In the genomic region with DNA sequence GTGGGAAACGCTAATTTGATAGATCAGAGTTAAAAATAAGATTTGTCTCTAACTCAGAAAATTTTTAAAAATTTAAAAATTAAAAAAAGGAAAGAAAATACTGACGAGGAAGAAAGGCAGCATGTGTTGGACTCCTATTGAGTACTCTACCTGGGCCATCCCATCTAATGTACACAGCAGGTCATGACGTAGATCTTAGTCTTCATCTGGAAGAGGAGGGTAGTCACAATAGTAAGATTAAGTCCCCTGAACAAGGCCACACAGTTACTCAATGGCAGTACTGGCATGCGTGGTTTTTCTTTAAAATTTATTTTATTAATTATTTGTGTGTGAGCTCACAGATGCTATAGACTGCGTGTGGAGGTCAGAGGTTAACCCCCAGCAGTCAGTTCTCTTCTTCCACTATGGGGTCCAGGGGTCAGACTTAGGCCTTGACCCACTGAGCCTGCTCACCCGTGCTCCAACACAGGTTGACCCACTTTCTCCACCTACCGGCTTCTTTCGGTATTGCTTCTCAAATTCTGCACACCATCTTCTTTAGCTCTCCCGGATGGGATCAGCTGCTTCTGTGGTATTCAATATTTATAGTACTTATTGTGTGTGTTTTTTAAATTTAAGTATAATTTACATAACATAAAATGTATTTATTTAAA, we compare ENCODE assay signal across 9 mouse cellular contexts. TPM values are rescaled to one million over a fixed set of nuclear protein-coding genes. Genes with fewer than 3 reads are reported as not detected.
DNase-seq lines count a peak whose midpoint lies in the region; ATAC-seq and TF ChIP-seq lines count a peak whose summit lies in the region.
"Had no signal": no experiment of that assay in that cellular context is flagged by ENCODE, and none has a peak within 500 bp of the region (broad histone marks: within the 10 kb centered on the region; RNA-seq: fewer than 3 reads in every experiment).

No protein-coding gene starts in this region.

- H3K4me2 ChIP-seq in midbrain, embryonic 16.5 days (ENCODE audit: low read length): no peak overlapping the region
- no peak overlapping the region for H3K4me2 ChIP-seq in hindbrain, embryonic 13.5 days
- no peak overlapping the region for H3K4me2 ChIP-seq in midbrain, embryonic 14.5 days (ENCODE audit: low read length)

- no peak overlapping the region for H3K9ac ChIP-seq in midbrain, embryonic 16.5 days (ENCODE audit: low read depth, low read length)
- no peak overlapping the region for H3K9ac ChIP-seq in hindbrain, embryonic 13.5 days
- H3K9ac ChIP-seq in midbrain, embryonic 14.5 days (replicated peaks; ENCODE audit: low read length): no peak overlapping the region

- H3K4me3 ChIP-seq in midbrain, embryonic 10.5 days: no peak overlapping the region
- H3K4me3 ChIP-seq in midbrain, embryonic 16.5 days (ENCODE audit: low read depth, low read length): no peak overlapping the region
- no peak overlapping the region for H3K4me3 ChIP-seq in hindbrain, embryonic 13.5 days
- H3K4me3 ChIP-seq in limb, embryonic 10.5 days: no peak overlapping the region
- H3K4me3 ChIP-seq in midbrain, embryonic 14.5 days (replicated peaks; ENCODE audit: low read depth, low read length): no peak overlapping the region

- no peaks in the 10 kb centered on the region for H3K27me3 ChIP-seq in midbrain, embryonic 10.5 days (ENCODE audit: low read depth, poor library complexity, severe bottlenecking)
- H3K27me3 ChIP-seq in midbrain, embryonic 16.5 days (ENCODE audit: control insufficient read depth, insufficient read depth, low read depth, low read length): no peaks in the 10 kb centered on the region
- H3K27me3 ChIP-seq in hindbrain, embryonic 13.5 days: no peaks in the 10 kb centered on the region
- H3K27me3 ChIP-seq in limb, embryonic 10.5 days (ENCODE audit: low read depth, poor library complexity, severe bottlenecking): no peaks in the 10 kb centered on the region
- H3K27me3 ChIP-seq in midbrain, embryonic 14.5 days (ENCODE audit: control insufficient read depth, insufficient read depth, low read length): no peaks in the 10 kb centered on the region

- 44% methylated on average over 9 of the region's 9 CpGs for WGBS in midbrain, embryonic 10.5 days
- WGBS in midbrain, embryonic 16.5 days: 42% methylated on average over 9 of the region's 9 CpGs
- WGBS in hindbrain, embryonic 13.5 days: 43% methylated on average over 9 of the region's 9 CpGs
- WGBS in limb, embryonic 10.5 days: 43% methylated on average over 9 of the region's 9 CpGs
- 42% methylated on average over 9 of the region's 9 CpGs for WGBS in midbrain, embryonic 14.5 days

- no peak for TF ChIP-seq POLR2A in brain, embryonic 14.5 days (IDR thresholded peaks at IDR 0.05; ENCODE audit: borderline replicate concordance, extremely low read depth, insufficient read depth, insufficient read length, poor library complexity, severe bottlenecking)

- no peaks in the 10 kb centered on the region for H3K9me3 ChIP-seq in midbrain, embryonic 10.5 days (replicated peaks)
- no peaks in the 10 kb centered on the region for H3K9me3 ChIP-seq in midbrain, embryonic 16.5 days (replicated peaks; ENCODE audit: control insufficient read depth, low read length, poor library complexity, severe bottlenecking)
- H3K9me3 ChIP-seq in hindbrain, embryonic 13.5 days: no peaks in the 10 kb centered on the region
- no peaks in the 10 kb centered on the region for H3K9me3 ChIP-seq in limb, embryonic 10.5 days (replicated peaks)
- no peaks in the 10 kb centered on the region for H3K9me3 ChIP-seq in midbrain, embryonic 14.5 days (ENCODE audit: control insufficient read depth, low read length)

- no peak; the same call in 1 of the 2 replicates for ATAC-seq in midbrain, embryonic 16.5 days
- ATAC-seq in erythroid progenitor cell, adult 5-6 weeks (replicated peaks; ENCODE audit: low FRiP score, poor library complexity, severe bottlenecking): peak; percentile 90
- peak; percentile 41; the same call in 1 of the 2 replicates for ATAC-seq in hindbrain, embryonic 13.5 days (ENCODE audit: low FRiP score)
- peak; percentile 75 for ATAC-seq in midbrain, embryonic 14.5 days (ENCODE audit: low FRiP score, low TSS enrichment)

- no peaks in the 10 kb centered on the region for H3K36me3 ChIP-seq in midbrain, embryonic 10.5 days
- H3K36me3 ChIP-seq in midbrain, embryonic 16.5 days (ENCODE audit: control insufficient read depth, insufficient read depth, low read length): no peaks in the 10 kb centered on the region
- H3K36me3 ChIP-seq in hindbrain, embryonic 13.5 days: no peaks in the 10 kb centered on the region
- H3K36me3 ChIP-seq in limb, embryonic 10.5 days: no peaks in the 10 kb centered on the region
- no peaks in the 10 kb centered on the region for H3K36me3 ChIP-seq in midbrain, embryonic 14.5 days (ENCODE audit: control insufficient read depth, insufficient read depth, low read length)

- H3K4me1 ChIP-seq in midbrain, embryonic 10.5 days: no peaks in the 10 kb centered on the region
- H3K4me1 ChIP-seq in midbrain, embryonic 16.5 days (ENCODE audit: control insufficient read depth, insufficient read depth, low read length): no peaks in the 10 kb centered on the region
- H3K4me1 ChIP-seq in hindbrain, embryonic 13.5 days (replicated peaks): no peaks in the 10 kb centered on the region
- H3K4me1 ChIP-seq in limb, embryonic 10.5 days: peaks cover 9% of the 10 kb centered on the region
- H3K4me1 ChIP-seq in midbrain, embryonic 14.5 days (ENCODE audit: control insufficient read depth, insufficient read depth, low read length): no peaks in the 10 kb centered on the region

- peak; percentile 63 for DNase-seq in midbrain, embryonic 10.5 days (ENCODE audit: low spot score)
- DNase-seq in brain, embryonic 14.5 days (ENCODE audit: low read depth): peak; percentile 56
- DNase-seq in limb, embryonic 10.5 days (ENCODE audit: low spot score): peak; percentile 67
- DNase-seq in midbrain, embryonic 14.5 days: peak; percentile 74
- DNase-seq in spleen, postnatal 4 days (ENCODE audit: low spot score in 2 of 2): peak; percentile 70 to 87

- TF ChIP-seq CTCF in brain, embryonic 14.5 days (IDR thresholded peaks at IDR 0.05; ENCODE audit: borderline replicate concordance, extremely low read depth, insufficient read depth, insufficient read length): peak; percentile 67

- no peak overlapping the region for H3K27ac ChIP-seq in midbrain, embryonic 10.5 days (replicated peaks)
- no peak overlapping the region for H3K27ac ChIP-seq in midbrain, embryonic 16.5 days (ENCODE audit: low read length)
- no peak overlapping the region for H3K27ac ChIP-seq in hindbrain, embryonic 13.5 days
- no peak overlapping the region for H3K27ac ChIP-seq in limb, embryonic 10.5 days
- H3K27ac ChIP-seq in midbrain, embryonic 14.5 days (replicated peaks; ENCODE audit: low read depth, low read length): no peak overlapping the region
- H3K27ac ChIP-seq: macrophage had no signal

RNA-seq across cellular contexts. Expression of gene Phc3, which starts 6.0 kb away (rescaled TPM):
- polyA plus RNA-seq in midbrain, embryonic 10.5 days (2016; fragmentation: Nextera tagmentation; extraction: Ambion mirVana): 3.9 and 4.5 TPM in 2 replicates
- polyA plus RNA-seq in midbrain, embryonic 16.5 days (2015; fragmentation: Nextera tagmentation; extraction: Ambion mirVana): 7.8 and 7.9 TPM in 2 replicates
- 17.0 and 22.8 TPM in 2 replicates for polyA plus RNA-seq in brain, embryonic 14.5 days (2012; rRNA removed)
- total RNA-seq in erythroid progenitor cell, adult 5-6 weeks (2015; ENCODE audit: low replicate concordance): 15.9 and 20.2 TPM in 2 replicates
- total RNA-seq in erythroid progenitor cell, adult 5-6 weeks (2017; ENCODE audit: low replicate concordance): 17.8 and 23.1 TPM in 2 replicates
- 7.5 and 8.1 TPM in 2 replicates for polyA plus RNA-seq in hindbrain, embryonic 13.5 days (2015; fragmentation: Nextera tagmentation; extraction: Ambion mirVana)
- 4.7 and 5.4 TPM in 2 replicates for polyA plus RNA-seq in limb, embryonic 10.5 days (2016; fragmentation: Nextera tagmentation; extraction: Ambion mirVana)
- polyA plus RNA-seq in midbrain, embryonic 14.5 days (2014; fragmentation: Nextera tagmentation; extraction: Ambion mirVana): 9.2 and 9.3 TPM in 2 replicates

RNA-seq across cellular contexts. Expression of gene Prkci, which starts 20.3 kb away (rescaled TPM):
- 31.0 and 31.7 TPM in 2 replicates for polyA plus RNA-seq in midbrain, embryonic 10.5 days (2016; fragmentation: Nextera tagmentation; extraction: Ambion mirVana)
- 25.4 and 25.5 TPM in 2 replicates for polyA plus RNA-seq in midbrain, embryonic 16.5 days (2015; fragmentation: Nextera tagmentation; extraction: Ambion mirVana)
- polyA plus RNA-seq in brain, embryonic 14.5 days (2012; rRNA removed): 38.6 and 41.7 TPM in 2 replicates
- total RNA-seq in erythroid progenitor cell, adult 5-6 weeks (2015; ENCODE audit: low replicate concordance): 2.9 and 4.3 TPM in 2 replicates
- 1.3 and 2.3 TPM in 2 replicates for total RNA-seq in erythroid progenitor cell, adult 5-6 weeks (2017; ENCODE audit: low replicate concordance)
- polyA plus RNA-seq in hindbrain, embryonic 13.5 days (2015; fragmentation: Nextera tagmentation; extraction: Ambion mirVana): 23.9 and 24.7 TPM in 2 replicates
- 33.8 and 37.7 TPM in 2 replicates for polyA plus RNA-seq in limb, embryonic 10.5 days (2016; fragmentation: Nextera tagmentation; extraction: Ambion mirVana)
- 19.3 and 34.4 TPM in 2 replicates for polyA plus RNA-seq in midbrain, embryonic 14.5 days (2014; fragmentation: Nextera tagmentation; extraction: Ambion mirVana)
